Comparison of ENCODE assay signal across 24 mouse cellular contexts in the genomic region with DNA sequence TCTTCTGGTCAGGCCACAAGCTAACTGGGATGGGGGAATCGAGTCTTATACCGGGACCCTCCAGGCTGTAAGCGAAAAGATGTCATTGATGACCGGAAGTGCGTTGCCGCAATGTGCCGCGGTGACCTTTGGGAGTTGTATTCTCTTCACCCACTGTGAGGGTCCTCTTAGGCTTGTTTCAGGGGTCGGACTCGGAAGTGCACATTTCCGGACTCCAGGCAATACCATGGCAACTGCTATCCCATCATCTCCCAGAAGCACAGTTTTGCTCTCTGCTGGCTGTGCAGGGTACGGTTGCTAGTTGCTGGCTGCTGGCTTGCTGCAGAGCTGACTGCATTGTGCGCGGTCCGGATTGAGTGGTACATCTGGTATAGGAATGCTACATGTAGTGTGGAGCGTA. TPM values are rescaled to one million over a fixed set of nuclear protein-coding genes. Genes with fewer than 3 reads are reported as not detected.
"Had no signal": no experiment of that assay in that cellular context is flagged by ENCODE, and none has a peak within 500 bp of the region (broad histone marks: within the 10 kb centered on the region; RNA-seq: fewer than 3 reads in every experiment).

No protein-coding gene starts in this region.

- H3K27ac ChIP-seq: limb, embryonic 12.5 days; limb, embryonic 15.5 days; liver, embryonic 14.5 days; midbrain, embryonic 12.5 days; neural tube, embryonic 13.5 days; stomach, embryonic 15.5 days had no signal

- H3K4me2 ChIP-seq: limb, embryonic 12.5 days; limb, embryonic 15.5 days; liver, embryonic 11.5 days; lung, embryonic 14.5 days; midbrain, embryonic 12.5 days; neural tube, embryonic 13.5 days; stomach, embryonic 15.5 days had no signal

- H3K9me3 ChIP-seq: limb, embryonic 15.5 days; midbrain, embryonic 12.5 days; stomach, embryonic 15.5 days had no signal

- H3K4me3 ChIP-seq: limb, embryonic 12.5 days; limb, embryonic 15.5 days; megakaryocyte, embryonic 14.5 days; midbrain, embryonic 12.5 days; myocyte; neural tube, embryonic 13.5 days; stomach, embryonic 15.5 days had no signal

- H3K36me3 ChIP-seq: limb, embryonic 12.5 days; limb, embryonic 15.5 days; midbrain, embryonic 12.5 days; neural tube, embryonic 13.5 days; stomach, embryonic 15.5 days had no signal

- H3K9ac ChIP-seq: limb, embryonic 12.5 days; limb, embryonic 15.5 days; liver, embryonic 14.5 days; liver, postnatal 0 days; lung, embryonic 14.5 days; midbrain, embryonic 12.5 days; neural tube, embryonic 13.5 days; stomach, embryonic 15.5 days had no signal

- ATAC-seq: intestine, embryonic 16.5 days; liver, postnatal 0 days; lung, postnatal 0 days had no signal

- H3K4me1 ChIP-seq: limb, embryonic 12.5 days; limb, embryonic 15.5 days; neural tube, embryonic 13.5 days; stomach, embryonic 15.5 days had no signal

- DNase-seq: kidney, adult 18-20 months; kidney, adult 9 months; kidney, postnatal 14 days; kidney, postnatal 4 days; left cerebral cortex, postnatal 4 days; liver, postnatal 0 days; lung, embryonic 14.5 days; retina, postnatal 1 day; right cerebral cortex, postnatal 25 days; spleen, adult 18-20 months; thymus, adult 2 months; thymus, postnatal 14 days had no signal

- H3K27me3 ChIP-seq: limb, embryonic 12.5 days; limb, embryonic 15.5 days; midbrain, embryonic 12.5 days; neural tube, embryonic 13.5 days; stomach, embryonic 15.5 days had no signal

RNA-seq across cellular contexts. Expression of a gene that starts 18.3 kb away (rescaled TPM):
- polyA plus RNA-seq: intestine, embryonic 16.5 days; kidney, embryonic 16.5 days; limb, embryonic 12.5 days; limb, embryonic 15.5 days; liver, embryonic 11.5 days; liver, embryonic 14.5 days; lung, embryonic 14.5 days; lung, postnatal 0 days; midbrain, embryonic 12.5 days; myocyte; stomach, embryonic 15.5 days; thymus, adult 2 months had no signal

RNA-seq across cellular contexts. Expression of a gene that starts 51.7 kb away (rescaled TPM):
- polyA plus RNA-seq: intestine, embryonic 16.5 days; kidney, embryonic 16.5 days; limb, embryonic 12.5 days; limb, embryonic 15.5 days; liver, embryonic 11.5 days; liver, embryonic 14.5 days; liver, postnatal 0 days; lung, embryonic 14.5 days; lung, postnatal 0 days; midbrain, embryonic 12.5 days; myocyte; neural tube, embryonic 13.5 days; stomach, embryonic 15.5 days had no signal
